Mouse (Mus musculus): Measurements from ENCODE around the gene Ptprk.
A peak's percentile ranks its signal among the peaks of the same experiment; 100 is the strongest.

The Ptprk gene

GRCm38 (mm10) chr10:28182081-28182480 is 107.5 kb downstream of the Ptprk start:
- DNase-seq (ENCODE audit: inconsistent age in 2 of 2, low spot score in 1 of 2), result no peak

- no peak for DNase-seq (ENCODE audit: inconsistent age in 2 of 2, low spot score in 1 of 2)
Observed at GRCm38 (mm10) chr10:28184675-28185074, 110.1 kb downstream of the Ptprk start.

GRCm38 (mm10) chr10:28185326-28185725 is 110.7 kb downstream of the Ptprk start:
- no peak for DNase-seq (ENCODE audit: inconsistent age in 2 of 2, low spot score in 1 of 2)

- DNase-seq (ENCODE audit: inconsistent age in 2 of 2, low spot score in 1 of 2), result no peak
Observed at GRCm38 (mm10) chr10:28186018-28186800, 111.6 kb downstream of the Ptprk start.

GRCm38 (mm10) chr10:28191440-28191839 is 116.8 kb downstream of the Ptprk start:
- DNase-seq (ENCODE audit: inconsistent age in 2 of 2, low spot score in 1 of 2), result no peak

GRCm38 (mm10) chr10:28193630-28194029 is 119.0 kb downstream of the Ptprk start:
- DNase-seq (ENCODE audit: inconsistent age in 2 of 2, low spot score in 1 of 2), result no peak

GRCm38 (mm10) chr10:28200609-28201008 is 126.0 kb downstream of the Ptprk start:
- no peak for DNase-seq (ENCODE audit: inconsistent age in 2 of 2, low spot score in 1 of 2)

- DNase-seq (ENCODE audit: inconsistent age in 2 of 2, low spot score in 1 of 2), result no peak
Observed at GRCm38 (mm10) chr10:28209394-28209793, 134.8 kb downstream of the Ptprk start.

GRCm38 (mm10) chr10:28212083-28212482 is 137.5 kb downstream of the Ptprk start:
- DNase-seq (ENCODE audit: inconsistent age in 2 of 2, low spot score in 1 of 2), result no peak

- DNase-seq (ENCODE audit: inconsistent age in 2 of 2, low spot score in 1 of 2), result no peak
Observed at GRCm38 (mm10) chr10:28215153-28215552, 140.5 kb downstream of the Ptprk start.

- DNase-seq (ENCODE audit: inconsistent age in 2 of 2, low spot score in 1 of 2), result no peak
Observed at GRCm38 (mm10) chr10:28223602-28224001, 149.0 kb downstream of the Ptprk start.

GRCm38 (mm10) chr10:28224376-28224775 is 149.8 kb downstream of the Ptprk start:
- DNase-seq (ENCODE audit: inconsistent age in 2 of 2, low spot score in 1 of 2), result no peak

GRCm38 (mm10) chr10:28225536-28226075 is 151.0 kb downstream of the Ptprk start:
- no peak for DNase-seq (ENCODE audit: inconsistent age in 2 of 2, low spot score in 1 of 2)

GRCm38 (mm10) chr10:28227732-28228131 is 153.1 kb downstream of the Ptprk start:
- DNase-seq (ENCODE audit: inconsistent age in 2 of 2, low spot score in 1 of 2), result no peak

- no peak for DNase-seq (ENCODE audit: inconsistent age in 2 of 2, low spot score in 1 of 2)
Observed at GRCm38 (mm10) chr10:28228208-28228607, 153.6 kb downstream of the Ptprk start.

- DNase-seq (ENCODE audit: inconsistent age in 2 of 2, low spot score in 1 of 2), result peak in 1 of 2 experiments; percentile 19
Observed at GRCm38 (mm10) chr10:28232273-28233167, 157.9 kb downstream of the Ptprk start.

GRCm38 (mm10) chr10:28249047-28249446 is 174.4 kb downstream of the Ptprk start:
- DNase-seq (ENCODE audit: inconsistent age in 2 of 2, low spot score in 1 of 2), result no peak

- no peak for DNase-seq (ENCODE audit: inconsistent age in 2 of 2, low spot score in 1 of 2)
Observed at GRCm38 (mm10) chr10:28251385-28251784, 176.8 kb downstream of the Ptprk start.

GRCm38 (mm10) chr10:28260651-28261050 is 186.0 kb downstream of the Ptprk start:
- no peak for DNase-seq (ENCODE audit: inconsistent age in 2 of 2, low spot score in 1 of 2)

- no peak for DNase-seq (ENCODE audit: inconsistent age in 2 of 2, low spot score in 1 of 2)
Observed at GRCm38 (mm10) chr10:28262159-28262558, 187.5 kb downstream of the Ptprk start.

GRCm38 (mm10) chr10:28263546-28263945 is 188.9 kb downstream of the Ptprk start:
- DNase-seq (ENCODE audit: inconsistent age in 2 of 2, low spot score in 1 of 2), result no peak

GRCm38 (mm10) chr10:28270273-28270672 is 195.7 kb downstream of the Ptprk start:
- no peak for DNase-seq (ENCODE audit: inconsistent age in 2 of 2, low spot score in 1 of 2)
